Mouse (Mus musculus) heart, adult 8-10 months (tissue): ENCODE measurements around the gene Pabpc1l. TPM values are rescaled to one million over a fixed set of nuclear protein-coding genes. Genes with fewer than 3 reads are reported as not detected.
"Not testable (repeated sequence)": the region's sequence is repeated elsewhere in the genome, so short reads cannot be mapped to it uniquely, and the experiment has no call there.

Experiments
- DNase-seq: peaks from one replicate; pipeline ENCODE4 v3.0.0; 2022; ENCODE audit warnings: low spot score
- total RNA-seq, 4 experiments: library from RNA; stranded (reverse); gene quantifications; 2 replicates each; pipeline ENCODE4 v1.2.4; 2022

The Pabpc1l gene
- total RNA-seq, 4 experiments from 2014 or later, result 0.40 to 1.4 TPM; not detected in 2

DNA sequence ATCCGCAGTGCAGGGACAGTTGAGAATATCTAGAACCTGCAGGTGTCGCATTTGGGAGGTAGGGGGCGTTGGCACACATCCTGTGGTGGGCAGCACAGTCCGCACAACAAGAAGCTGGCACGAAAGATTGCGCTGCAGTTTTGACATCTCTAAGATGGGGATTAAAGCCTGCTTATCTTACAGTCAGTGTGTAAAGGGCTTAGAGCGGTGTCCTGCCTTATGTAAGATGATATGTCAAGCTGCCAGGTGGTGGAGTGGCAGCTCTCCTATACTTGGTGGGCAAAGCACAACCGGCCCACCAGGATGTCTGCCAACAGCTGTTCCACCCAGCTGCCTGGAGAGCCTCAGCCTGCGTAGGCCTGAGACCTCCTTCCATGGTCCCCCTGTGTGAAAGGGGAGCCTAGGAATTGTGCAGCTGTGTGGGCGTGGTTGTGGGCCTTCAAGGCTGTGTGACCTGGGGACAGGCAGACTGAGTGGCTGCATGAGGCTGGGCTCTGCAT, 11.3 kb downstream of the Pabpc1l start:
- no peak for DNase-seq

DNA sequence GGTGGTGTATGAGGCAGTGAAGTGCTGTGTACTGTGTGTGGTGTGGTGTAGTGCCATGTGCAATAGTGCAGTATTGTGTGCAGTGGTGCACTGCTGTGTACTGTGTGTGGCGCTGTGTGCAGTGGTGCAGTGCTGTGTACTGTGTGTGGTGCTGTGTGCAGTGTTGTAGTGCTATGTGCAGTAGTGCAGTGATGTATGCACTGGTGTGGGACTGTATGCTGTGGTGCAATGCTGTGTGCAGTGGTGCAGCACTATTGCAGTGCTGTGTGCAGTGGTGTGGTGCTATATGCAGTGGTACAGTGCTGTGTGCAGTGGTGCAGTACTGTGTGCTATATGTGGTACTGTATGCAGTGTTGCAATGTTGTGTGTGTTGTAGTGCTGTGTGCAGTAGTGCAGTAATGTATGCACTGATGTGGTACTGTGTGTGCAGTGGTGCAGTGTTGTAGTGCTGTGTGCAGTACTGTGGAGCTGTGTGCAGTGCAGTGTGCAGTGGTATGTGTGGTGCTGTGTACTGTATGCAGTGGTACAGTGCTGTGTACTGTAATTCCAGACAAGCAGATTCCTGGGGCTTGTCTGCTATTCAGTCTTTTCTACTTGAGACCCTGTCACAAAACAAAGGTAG, 13.3 kb downstream of the Pabpc1l start:
- no peak for DNase-seq

DNA sequence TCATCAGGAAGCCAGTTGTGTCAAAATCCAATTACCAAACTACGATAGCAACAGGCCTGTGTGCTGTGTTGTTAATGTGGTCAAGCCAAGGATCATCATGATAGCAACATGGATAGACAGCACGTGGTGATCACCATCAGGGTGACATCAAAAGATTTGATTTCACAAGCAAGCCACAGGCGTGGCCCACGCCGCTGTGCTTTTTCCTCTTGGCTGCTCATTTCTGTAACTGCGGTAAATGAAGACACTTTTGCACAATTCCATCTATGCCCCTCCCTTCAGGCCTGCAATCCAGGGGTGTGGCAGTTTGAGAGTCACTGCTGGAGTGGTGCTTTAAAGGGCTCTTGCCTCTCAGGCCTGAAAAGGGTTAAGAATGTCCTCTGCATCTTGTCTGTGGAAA, 15.7 kb downstream of the Pabpc1l start:
- no peak for DNase-seq

DNA sequence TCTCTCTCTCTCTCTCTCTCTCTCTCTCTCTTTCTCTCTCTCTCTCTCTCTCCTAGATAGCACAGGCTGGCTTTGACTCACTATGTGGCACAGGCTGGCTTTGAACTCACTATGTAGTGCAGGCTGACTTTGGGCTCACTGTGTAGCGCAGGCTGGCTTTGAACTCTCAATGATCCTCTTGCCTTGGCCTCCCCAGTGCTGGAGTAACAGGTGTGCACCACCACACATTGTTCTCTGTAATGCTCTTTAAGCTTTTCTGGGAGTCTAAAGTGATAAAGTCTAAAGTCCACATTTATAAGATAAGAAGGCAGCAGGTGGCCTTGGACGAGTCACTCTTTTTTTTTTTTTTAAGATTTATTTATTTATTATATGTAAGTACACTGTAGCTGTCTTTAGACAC, 16.3 kb downstream of the Pabpc1l start:
- no peak for DNase-seq

DNA sequence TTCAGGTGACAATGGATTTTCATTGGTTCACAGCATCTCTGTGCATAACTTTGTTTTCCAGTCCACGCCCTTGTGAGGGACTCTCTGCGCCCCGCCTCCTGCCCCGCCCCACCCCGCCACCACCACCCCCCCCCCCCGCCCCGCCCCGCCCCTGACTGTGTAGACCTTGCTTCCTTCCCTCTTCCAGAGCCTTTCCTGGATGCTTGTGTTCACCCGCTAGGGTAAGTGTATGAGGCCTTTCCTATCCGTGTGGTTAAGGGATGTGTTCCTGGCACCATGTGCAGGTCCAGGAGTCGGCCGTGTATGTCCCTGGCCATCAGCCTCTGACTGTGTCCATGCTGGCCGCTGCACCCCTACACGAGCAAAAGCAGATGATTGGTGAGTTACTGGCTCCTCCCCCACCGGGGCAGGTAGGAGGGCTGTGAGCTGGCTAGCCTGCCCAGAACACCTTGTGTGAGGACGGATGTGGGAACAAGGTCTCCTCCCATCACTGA, 22.0 kb downstream of the Pabpc1l start:
- no peak for DNase-seq

DNA sequence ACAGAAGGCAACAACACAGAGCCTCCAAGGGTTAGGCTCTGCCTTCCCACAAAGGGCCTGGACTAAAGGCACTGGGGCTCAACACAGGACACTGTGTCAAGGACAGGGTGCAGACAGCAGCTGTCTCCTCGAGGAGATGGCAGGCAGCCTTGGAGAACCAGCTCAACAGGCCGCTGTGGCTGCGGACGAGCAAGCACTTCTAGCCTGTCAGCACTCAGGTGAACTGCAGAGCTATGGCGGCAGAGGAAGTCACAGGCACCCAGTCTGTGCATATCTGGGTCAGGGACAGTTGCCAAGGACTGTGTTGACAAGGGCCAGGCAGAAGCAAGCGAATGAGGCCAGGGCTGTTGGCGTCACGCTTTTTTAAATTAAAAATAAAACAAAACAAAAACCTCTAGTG, 28.5 kb downstream of the Pabpc1l start:
- peak; percentile 62 for DNase-seq

DNA sequence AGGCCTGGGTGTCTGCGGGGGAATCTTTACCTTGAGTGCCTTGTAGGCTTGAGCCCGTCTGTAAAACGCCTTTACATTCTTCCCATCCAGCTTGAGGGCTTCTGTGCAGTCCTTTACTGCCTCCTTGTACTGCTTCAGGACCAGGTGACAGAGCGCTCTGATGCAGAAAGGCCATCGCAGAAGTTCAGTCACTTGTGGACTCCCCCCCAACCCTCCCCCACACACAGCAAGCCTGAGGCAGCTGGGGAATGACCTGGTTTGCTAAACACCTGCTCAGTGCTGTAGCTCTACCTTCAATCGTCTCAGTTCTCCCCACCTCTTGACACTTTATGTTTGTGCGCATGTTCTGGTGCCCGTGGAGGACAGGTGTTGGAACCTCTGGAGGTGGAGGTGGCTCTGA, 29.4 kb downstream of the Pabpc1l start:
- DNase-seq, result no peak

DNA sequence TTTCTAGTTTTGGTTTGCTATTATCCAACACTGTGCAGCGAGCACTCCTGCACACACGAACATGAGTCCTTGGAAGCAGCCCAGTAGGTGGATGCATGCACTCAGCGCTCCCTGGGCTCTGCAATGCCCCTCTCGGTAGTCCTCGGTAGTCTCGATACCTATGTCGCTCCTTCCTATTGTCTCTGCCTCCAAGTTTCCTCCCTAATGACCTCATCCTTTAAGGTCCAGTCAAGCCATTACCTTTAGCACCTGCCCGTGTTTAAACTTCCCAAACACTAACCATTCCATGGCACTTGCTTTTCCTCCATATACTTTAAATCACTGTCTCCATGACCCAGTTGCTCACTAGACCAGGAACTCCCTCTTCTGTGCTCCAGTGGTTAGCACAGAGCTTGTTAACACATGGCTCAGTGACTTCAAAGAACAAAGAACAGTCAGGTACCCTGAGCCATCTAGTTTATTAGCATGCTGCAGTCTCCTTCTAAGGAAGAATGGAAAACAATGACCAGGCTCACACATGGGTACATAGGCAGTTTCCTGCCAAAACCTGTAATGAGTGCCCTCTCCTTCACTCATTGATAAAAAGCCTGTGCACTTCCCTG, 34.5 kb downstream of the Pabpc1l start:
- no peak for DNase-seq

DNA sequence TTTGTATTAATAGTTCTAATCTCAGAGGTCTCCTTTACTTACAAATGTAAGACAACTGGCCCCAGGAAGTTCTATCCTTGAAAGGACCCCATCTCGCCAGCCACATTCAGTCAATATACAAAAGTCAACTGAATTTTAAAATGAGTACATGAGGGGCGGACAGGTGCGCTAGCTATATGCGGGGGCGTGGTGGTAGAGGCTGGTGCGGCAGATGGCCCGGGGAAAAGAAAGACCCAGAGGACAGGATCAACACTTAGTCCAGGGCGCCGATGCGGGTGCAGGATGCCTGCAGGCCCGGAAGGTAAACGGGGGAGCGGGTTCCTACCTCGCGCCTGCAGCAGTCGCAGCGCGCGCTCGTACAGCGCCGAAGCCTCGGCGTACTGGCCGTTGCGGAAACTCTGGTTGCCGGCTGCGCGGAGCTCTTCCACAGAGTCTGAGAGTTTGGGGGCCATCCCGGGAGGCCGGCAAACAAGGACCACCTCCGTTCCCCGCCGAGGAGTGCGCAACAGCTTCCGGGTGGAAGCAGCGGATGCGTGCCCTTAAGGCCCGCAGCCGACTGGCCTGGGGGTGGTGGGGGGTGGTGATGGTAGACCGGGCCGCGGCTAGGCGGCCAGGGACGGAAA, 45.0 kb downstream of the Pabpc1l start, which contains the start of gene Stk4:
TSS of gene Stk4 (plus strand) at position 181 of the 623 bp plus-strand sequence.
- no peak for DNase-seq

DNA sequence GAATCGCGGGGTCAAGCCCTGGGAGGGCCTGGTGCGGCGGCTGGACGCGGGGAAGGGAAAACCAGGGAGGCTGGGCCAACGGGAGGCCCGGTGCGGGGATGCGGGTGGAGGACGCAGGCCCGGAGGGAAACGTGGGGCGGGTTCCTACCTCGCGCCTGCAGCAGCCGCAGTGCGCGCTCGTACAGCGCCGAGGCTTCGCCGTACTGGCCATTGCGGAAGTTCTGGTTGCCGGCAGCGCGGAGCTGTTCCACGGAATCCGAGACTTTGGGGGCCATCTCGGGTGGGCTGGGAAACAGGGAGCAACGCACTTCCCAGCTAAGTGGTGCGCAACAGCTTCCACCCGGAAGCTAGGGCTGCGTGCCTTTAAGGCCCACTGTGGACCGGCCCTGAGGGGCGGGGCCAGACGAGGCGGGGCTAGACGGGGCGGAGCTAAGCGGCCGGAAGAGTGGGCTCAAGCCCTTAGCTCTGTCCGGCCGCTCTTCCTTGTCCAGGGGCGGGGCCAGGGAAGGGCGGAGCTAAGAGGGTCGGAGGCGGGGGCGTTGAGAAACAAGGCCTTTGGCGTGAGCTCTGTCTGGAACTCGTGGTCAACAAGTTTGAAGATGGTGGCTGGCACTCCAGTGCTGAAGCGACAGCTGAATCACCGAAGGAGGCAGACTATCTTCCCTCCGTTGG, 45.7 kb downstream of the Pabpc1l start, which contains the start of gene Tomm34:
TSS of gene Tomm34 (minus strand) at position 405 of the 672 bp plus-strand sequence.
- peak; percentile 93 for DNase-seq

DNA sequence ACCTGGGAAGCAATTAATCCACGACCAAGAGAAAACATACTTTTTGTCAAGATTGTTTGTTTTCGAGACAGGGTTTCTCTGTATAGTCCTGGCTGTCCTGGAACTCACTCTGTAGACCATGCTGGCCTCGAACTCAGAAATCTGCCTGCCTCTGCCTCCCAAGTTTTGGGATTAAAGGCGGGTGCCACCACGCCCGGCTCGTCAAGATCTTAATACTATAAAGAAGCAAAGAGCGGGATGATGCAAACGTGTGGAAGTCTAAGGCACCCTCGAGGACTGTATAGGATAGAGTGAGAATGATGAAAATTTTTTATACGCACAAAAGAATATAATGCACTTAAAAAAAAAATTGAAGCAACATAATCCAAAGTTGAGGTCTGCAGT, 46.2 kb downstream of the Pabpc1l start:
- DNase-seq, result not testable (repeated sequence)

DNA sequence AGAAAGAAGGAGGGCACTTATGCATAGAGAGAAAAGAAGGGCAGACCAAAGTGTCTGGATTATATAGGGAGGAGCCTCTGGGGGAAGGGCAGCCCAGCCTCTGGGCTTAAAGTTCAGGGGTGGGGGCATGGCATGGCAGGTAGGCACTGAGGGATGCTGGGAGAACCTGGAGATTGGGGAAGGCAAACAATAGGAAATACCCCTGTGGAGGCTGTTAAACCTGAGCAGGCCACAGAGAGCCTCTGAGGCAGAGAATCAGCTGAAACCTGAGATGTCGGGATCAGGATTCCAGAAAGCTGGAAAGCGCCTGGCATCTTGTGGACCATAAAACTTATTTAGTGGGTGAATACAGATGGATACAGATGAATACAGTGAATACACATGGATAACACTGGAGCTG, 46.9 kb downstream of the Pabpc1l start:
- DNase-seq, result no peak

DNA sequence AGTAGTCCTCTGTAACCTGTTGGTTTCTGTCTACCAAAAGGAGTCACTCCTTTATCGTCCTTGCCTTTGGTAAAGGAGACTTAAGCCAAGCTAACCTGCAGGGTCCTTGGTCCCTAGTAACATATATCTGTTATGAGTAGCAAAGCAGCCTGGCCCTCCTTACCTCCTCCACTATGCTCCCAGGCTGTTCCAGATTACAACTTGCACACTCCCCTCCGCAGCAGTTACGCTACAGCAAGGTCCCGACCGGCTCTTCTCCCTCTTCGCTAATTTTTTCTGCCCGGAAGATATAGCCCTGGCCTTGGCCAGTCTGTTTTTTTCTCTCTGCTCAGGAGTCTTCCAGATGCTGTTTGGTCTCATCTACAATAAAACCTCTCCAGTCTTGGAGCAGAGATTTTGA, 47.9 kb downstream of the Pabpc1l start:
- no peak for DNase-seq

DNA sequence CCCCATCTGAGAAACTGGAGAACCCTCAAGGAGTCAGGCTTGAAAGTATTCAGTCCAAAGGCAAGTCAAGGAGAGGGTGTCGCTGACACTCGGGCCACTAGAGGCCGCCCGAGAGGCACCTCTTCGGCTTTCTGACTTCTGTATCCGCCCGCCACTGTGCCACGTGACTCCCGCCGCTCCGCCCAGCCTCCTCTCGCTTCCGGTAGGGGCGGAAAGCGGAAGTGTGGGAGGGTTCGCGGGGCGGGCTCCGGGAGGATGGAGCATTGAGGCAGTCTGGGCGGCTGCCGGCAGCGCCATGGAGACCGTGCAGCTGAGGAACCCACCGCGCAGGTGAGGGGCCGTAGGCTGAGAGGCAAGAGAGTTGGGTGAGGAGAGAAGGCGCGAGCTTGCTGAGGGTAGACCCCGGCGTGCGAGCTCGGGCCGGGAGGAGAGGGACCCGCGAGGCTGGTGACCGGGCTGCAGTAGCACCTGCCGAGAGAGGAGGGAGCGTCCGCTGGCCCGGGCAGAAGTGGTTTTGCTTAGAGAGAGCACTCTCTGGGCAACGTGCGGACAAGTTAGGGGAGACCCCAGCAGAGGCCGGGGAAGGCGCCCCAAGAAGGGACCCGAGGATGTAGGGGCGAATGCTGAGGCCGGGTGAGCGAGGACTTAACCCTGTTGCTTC, 48.8 kb downstream of the Pabpc1l start:
- peak; percentile 99 for DNase-seq

DNA sequence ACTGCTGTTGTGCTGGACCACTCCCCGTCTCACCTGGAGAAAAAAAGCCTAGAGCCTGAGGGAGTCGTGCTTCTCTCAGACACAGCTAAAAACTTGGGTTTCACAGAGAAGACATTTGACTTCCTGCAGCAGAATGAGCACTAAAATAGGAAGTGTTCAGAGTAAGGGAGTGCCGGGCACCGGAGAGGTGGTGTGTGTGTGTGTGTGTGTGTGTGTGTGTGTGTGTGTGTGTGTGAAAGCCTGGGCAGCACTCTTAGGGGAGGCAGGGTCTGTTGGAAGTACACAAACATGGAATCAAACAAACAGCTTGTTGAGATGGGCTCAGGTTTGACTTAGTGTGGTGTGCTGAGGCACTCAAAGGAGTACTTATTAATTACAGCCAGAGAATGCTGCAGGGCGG, 49.8 kb downstream of the Pabpc1l start:
- DNase-seq, result no peak

DNA sequence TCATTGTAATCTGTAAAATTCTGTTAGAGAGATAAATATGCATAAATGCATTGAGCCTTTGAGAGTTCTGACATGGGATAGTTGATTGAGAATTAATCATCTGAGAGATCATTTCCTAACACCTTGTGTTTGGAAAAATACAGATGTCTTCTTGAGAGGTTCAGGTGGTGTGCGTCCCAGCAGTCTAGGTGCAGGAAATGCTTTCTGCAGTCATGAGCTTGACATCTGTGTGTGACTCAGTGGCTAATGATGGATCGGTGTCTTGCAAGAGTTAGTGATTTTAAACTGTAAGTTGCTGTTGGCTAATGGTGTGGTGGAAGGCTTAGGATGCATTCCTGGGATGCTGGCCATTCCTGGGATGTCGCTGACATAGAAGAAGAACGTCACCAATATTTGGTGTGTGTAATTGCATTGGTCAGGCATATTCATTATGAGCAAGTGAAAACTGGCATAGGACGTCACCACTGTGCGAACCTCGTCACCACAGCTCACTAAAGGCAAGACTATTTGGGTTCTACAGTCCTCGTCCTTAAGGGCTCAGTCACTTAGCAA, 51.7 kb downstream of the Pabpc1l start:
- no peak for DNase-seq

DNA sequence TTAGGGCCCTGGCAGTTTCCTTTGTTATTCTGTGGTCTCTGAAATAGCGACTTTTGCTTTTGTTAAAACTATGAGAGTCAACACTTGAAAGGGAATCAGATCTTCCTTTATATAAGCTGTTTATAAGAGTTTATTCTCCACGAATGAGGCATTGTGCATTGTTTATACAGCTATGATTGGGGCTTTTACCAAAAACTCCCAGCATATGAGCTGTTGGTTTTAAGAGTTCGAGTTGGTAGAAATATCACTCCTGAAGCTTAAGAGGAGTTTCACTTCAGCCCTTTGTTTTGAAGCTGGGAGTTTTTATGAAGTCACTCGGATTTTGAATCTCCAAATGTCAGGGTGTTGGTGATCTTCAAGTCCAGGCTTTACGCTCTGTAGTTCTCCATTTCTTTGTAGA, 52.6 kb downstream of the Pabpc1l start:
- no peak for DNase-seq

DNA sequence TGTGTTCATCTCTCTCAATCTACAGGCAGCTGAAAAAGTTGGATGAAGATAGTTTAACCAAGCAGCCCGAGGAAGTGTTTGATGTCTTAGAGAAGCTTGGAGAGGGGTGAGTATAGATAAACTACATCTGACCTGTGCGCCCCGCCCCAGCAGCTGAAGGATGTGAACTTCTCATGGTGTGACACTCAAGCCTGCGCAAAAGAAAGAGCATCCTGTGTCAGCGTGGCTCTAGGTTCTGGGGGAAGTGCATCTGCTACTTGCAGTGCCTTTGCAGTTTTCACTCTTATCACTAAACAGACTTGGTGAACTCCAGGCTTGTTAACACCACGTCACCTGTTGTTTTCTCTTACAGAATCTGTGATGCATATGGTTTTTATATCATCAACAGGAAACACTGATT, 54.2 kb downstream of the Pabpc1l start:
- DNase-seq, result no peak

DNA sequence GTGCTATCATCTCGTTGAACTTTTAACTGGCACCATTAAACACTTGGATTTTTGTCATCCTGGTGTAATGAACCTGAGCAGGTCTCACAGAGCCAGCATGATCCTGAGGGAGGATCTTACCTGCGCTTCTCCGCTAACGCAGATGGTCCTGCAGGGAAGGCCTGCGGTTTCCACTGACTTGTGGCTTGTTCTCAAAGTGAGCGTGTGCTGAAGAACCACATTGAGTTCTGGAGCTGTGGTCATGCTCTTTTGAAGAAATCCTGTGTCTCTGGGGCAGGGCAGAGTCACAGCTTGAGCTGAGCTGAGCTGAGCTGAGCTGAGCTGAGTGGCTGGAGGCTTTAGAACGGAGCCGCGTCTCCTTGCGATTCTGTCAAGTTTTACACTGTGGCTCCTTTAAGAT, 56.3 kb downstream of the Pabpc1l start:
- DNase-seq, result no peak

DNA sequence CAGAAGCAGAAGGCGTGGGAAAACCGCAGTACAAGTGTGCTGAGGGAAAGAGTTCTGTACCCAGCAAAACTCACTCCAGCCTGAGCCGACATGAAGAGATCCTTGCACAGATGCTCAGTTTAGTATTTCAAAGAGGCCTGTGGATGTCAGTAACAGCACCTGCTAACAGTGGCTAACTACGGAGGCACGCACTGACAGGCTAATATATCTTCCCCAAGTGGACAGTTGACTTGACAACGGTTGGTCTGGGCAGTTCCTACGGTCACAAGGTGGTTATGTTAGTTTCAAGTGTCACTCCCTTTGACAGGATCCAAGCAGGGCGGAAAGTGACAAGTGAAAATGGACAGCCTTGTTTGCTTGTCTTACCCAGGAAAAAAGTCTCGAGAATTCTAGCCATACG, 56.9 kb downstream of the Pabpc1l start:
- no peak for DNase-seq

DNA sequence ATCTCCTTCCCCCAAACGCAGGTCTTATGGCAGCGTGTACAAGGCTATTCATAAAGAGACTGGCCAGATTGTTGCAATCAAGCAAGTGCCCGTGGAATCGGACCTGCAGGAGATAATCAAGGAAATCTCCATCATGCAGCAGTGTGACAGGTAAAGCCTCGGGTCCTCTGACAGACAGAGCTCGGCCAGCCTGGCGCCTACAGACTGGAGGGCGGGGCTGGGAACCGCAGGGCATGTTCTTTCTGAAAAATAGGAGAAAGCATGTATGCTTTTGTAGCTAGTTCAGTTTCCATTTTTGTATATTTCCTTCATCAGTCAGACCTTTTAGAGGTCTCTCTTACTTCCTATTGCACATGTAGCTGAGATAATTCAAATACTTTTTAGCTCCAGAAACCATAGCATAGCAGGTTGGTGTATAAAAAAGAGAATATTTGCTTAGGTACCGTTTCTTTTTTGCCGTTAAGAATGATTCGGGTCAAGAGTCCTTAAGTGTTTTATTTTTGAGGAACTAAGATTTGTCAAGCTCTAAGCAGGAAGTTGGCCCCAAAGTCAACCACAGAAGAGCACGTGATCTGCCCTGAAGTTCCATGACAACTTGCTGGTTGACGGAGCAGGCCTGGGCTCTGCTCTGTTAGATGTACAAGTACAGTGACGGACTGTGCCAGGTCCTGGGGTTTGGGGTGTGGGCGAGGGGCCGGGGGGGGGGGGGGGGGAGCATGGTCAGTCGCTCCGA, 58.5 kb downstream of the Pabpc1l start:
- DNase-seq, result peak; percentile 23
